Mouse (Mus musculus): ENCODE data around the gene Kpna1.

GRCm38 (mm10) chr16:35933181-35933580 is 45.4 kb upstream of the Kpna1 start:
- no peak for TF ChIP-seq CTCF (IDR thresholded peaks at IDR 0.05)
- TF ChIP-seq POLR2A (IDR thresholded peaks at IDR 0.05; ENCODE audit: insufficient read depth, low read depth, low read length) = no peak
